8 mouse cellular contexts compared by ENCODE assay signal in genomic region chr6:72537998-72538500, GRCm38 (mm10). TPM values are rescaled to one million over a fixed set of nuclear protein-coding genes. Genes with fewer than 3 reads are reported as not detected.
DNase-seq lines count a peak whose midpoint lies in the region; ATAC-seq and TF ChIP-seq lines count a peak whose summit lies in the region.

No protein-coding gene starts in this region.

- no peak for DNase-seq in layer of hippocampus, adult 2 months (ENCODE audit: low spot score in 2 of 2)
- no peak for DNase-seq in layer of hippocampus, adult 18-20 months (ENCODE audit: low spot score in 2 of 2)
- DNase-seq in cerebellum, postnatal 14 days, result peak; percentile 21 to 26
- no peak for DNase-seq in intestine, embryonic 14.5 days (ENCODE audit: low spot score)
- DNase-seq in retina, postnatal 1 day, result no peak
- DNase-seq in embryo, embryonic 10.5 days (ENCODE audit: low spot score), result no peak
- no peak for DNase-seq in kidney, postnatal 14 days

- 48% methylated on average over 10 of the region's 10 CpGs for WGBS in intestine, embryonic 14.5 days
- 53% methylated on average over 10 of the region's 10 CpGs for WGBS in neural tube, embryonic 12.5 days

- peak overlapping the region; percentile 73 for H3K4me3 ChIP-seq in layer of hippocampus, adult 2 months
- H3K4me3 ChIP-seq in intestine, embryonic 14.5 days (ENCODE audit: low read depth, low read length), result peak overlapping the region; percentile 52
- H3K4me3 ChIP-seq in neural tube, embryonic 12.5 days, result peak overlapping the region; percentile 39

- H3K4me1 ChIP-seq in intestine, embryonic 14.5 days (replicated peaks; ENCODE audit: control insufficient read depth, insufficient read depth, low read length), result no peaks in the 10 kb centered on the region; the same call in 1 of the 2 replicates
- H3K4me1 ChIP-seq in neural tube, embryonic 12.5 days, result peaks cover 9% of the 10 kb centered on the region; the same call in 1 of the 2 replicates

- peak overlapping the region; percentile 41; the same call in 1 of the 2 replicates for H3K9ac ChIP-seq in intestine, embryonic 14.5 days (ENCODE audit: low read length)
- peak overlapping the region; percentile 59 for H3K9ac ChIP-seq in neural tube, embryonic 12.5 days

- H3K27ac ChIP-seq in layer of hippocampus, adult 2 months, result peak overlapping the region; percentile 89
- no peak overlapping the region for H3K27ac ChIP-seq in intestine, embryonic 14.5 days (ENCODE audit: low read depth)
- no peak overlapping the region for H3K27ac ChIP-seq in neural tube, embryonic 12.5 days

- TF ChIP-seq CTCF in layer of hippocampus, adult 2 months (conservative IDR thresholded peaks at IDR 0.05), result no peak

- H3K27me3 ChIP-seq in intestine, embryonic 14.5 days (replicated peaks; ENCODE audit: control insufficient read depth, insufficient read depth, low read length), result no peaks in the 10 kb centered on the region
- no peaks in the 10 kb centered on the region for H3K27me3 ChIP-seq in neural tube, embryonic 12.5 days (replicated peaks)

- ATAC-seq in intestine, embryonic 14.5 days (replicated peaks; ENCODE audit: low FRiP score, low TSS enrichment, low read depth), result 0 out of 2 replicates have a peak, but pooled peaks have one; percentile 3
- no peak for ATAC-seq in neural tube, embryonic 12.5 days (ENCODE audit: low FRiP score, low read depth)

- H3K36me3 ChIP-seq in intestine, embryonic 14.5 days (ENCODE audit: control insufficient read depth, insufficient read depth, low read length), result no peaks in the 10 kb centered on the region
- no peaks in the 10 kb centered on the region for H3K36me3 ChIP-seq in neural tube, embryonic 12.5 days

- H3K9me3 ChIP-seq in intestine, embryonic 14.5 days (ENCODE audit: control insufficient read depth, low read length), result no peaks in the 10 kb centered on the region
- no peaks in the 10 kb centered on the region for H3K9me3 ChIP-seq in neural tube, embryonic 12.5 days

- H3K4me2 ChIP-seq in intestine, embryonic 14.5 days (ENCODE audit: low read length), result peak overlapping the region; percentile 67
- peak overlapping the region; percentile 66 for H3K4me2 ChIP-seq in neural tube, embryonic 12.5 days (replicated peaks)

RNA-seq across cellular contexts. Expression of gene Capg, which starts 6.1 kb away (rescaled TPM):
- 1 to 10 TPM; 2.5 to 2.8 TPM for total RNA-seq in layer of hippocampus, adult 2 months (2021)
- total RNA-seq in layer of hippocampus, adult 18-20 months (2021), result 1 to 10 TPM; 3.9 to 5.0 TPM
- polyA plus RNA-seq in intestine, embryonic 14.5 days (2014; fragmentation: Nextera tagmentation; extraction: Ambion mirVana), result 36.7 and 37.9 TPM in 2 replicates
- polyA plus RNA-seq in neural tube, embryonic 12.5 days (2016; fragmentation: Nextera tagmentation; extraction: Ambion mirVana), result 11.6 and 13.7 TPM in 2 replicates

RNA-seq across cellular contexts. Expression of gene Sh2d6, which starts 16.5 kb away (rescaled TPM):
- under 1 TPM; 0.49 to 0.56 TPM for total RNA-seq in layer of hippocampus, adult 2 months (2021)
- total RNA-seq in layer of hippocampus, adult 18-20 months (2021), result under 1 TPM; 0.67 to 0.76 TPM
- polyA plus RNA-seq in intestine, embryonic 14.5 days (2014; fragmentation: Nextera tagmentation; extraction: Ambion mirVana), result 0.18 and 0.27 TPM in 2 replicates
- 0.34 and 0.96 TPM in 2 replicates for polyA plus RNA-seq in neural tube, embryonic 12.5 days (2016; fragmentation: Nextera tagmentation; extraction: Ambion mirVana)

Comparison
In these comparisons a context has a peak if more than half of its experiments do, and no peak if none do; other contexts are left out.
1. DNase-seq: peak in cerebellum, postnatal 14 days (2 of 2); none in layer of hippocampus, adult 2 months (0 of 2), layer of hippocampus, adult 18-20 months (0 of 2), intestine, embryonic 14.5 days (single experiment), retina, postnatal 1 day (single experiment), embryo, embryonic 10.5 days (single experiment) and kidney, postnatal 14 days (single experiment).
2. Peak in every context shown above with its lines, with median percentiles within 50 percentile points of each other: H3K4me3 ChIP-seq.